Mouse (Mus musculus): ENCODE data around the gene Gpr85.
A peak's percentile ranks its signal among the peaks of the same experiment; 100 is the strongest.
"Not testable (repeated sequence)": the region's sequence is repeated elsewhere in the genome, so short reads cannot be mapped to it uniquely, and the experiment has no call there.

The Gpr85 gene

DNA sequence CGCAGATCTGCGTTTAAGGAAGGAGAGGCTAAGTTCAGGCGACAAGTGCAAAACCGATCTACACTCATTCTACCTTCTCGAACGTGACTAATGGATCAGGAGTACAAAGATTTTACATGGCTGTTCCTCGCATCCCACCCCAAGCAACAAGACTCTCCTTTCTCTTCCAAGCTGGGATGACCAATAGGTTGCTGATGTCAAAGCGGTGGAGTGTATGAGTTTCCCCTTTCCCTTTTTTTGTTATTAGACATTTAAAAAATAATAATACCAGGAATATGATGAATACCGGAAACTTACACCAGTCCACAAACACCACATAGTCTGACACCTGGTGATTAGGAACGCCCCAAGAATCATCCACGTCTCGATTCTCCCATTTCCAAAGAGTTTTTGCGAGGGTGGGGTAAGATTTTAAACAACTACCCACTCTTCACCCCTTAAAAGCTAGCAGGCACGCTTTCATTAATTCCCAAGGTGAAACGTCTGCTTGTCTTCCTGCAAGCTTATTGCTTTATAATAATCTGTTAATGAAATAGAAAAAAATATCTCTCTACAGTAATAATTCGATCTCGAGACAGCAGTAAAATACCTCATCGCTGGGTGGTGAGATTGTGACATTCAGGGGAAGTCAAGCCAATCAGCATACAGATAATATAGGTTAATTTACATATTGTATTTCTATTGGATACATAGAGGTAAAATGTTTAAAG is at the start of gene Gpr85:
Gene Gpr85, minus strand, starts transcription at position 598 of the 710 bp plus-strand sequence.
- ATAC-seq (ENCODE audit: insufficient number of reproducible peaks, low FRiP score, low TSS enrichment) = 0 out of 2 replicates have a peak, but pooled peaks have one; percentile 28

DNA sequence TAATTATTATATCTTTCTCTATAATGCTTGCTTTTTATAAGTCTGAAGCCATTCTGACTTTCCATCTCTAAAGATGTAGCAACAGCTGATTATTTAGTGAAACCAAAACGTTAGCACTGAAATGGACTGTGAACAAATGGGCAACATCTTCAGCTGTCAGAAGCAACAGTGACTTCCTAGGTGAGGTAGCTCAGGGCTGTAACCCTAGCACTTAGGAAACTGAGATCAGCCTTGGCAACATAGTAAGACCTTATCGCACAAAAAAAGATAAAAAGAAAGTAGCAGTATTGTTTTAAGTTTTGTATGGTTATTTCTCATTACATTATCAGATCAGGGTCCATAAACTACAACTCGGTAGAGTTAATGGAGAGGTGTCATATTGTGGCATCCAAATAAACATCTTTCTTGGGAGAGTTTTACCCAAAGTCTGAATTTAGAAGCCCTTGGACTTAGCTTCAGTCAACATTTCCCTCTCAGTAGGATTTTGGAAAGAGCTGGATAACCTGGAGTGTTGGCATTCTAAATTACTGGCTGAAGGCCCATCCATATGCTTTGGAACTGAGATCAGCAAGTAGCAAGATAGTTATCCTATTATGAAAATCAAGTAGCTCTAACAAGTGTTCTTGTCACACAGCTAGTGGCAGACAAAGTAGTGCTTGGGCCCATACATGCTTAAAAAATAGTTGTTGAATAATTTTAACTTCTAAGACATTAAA is 45.3 kb upstream of the Gpr85 start:
- ATAC-seq (ENCODE audit: insufficient number of reproducible peaks, low FRiP score, low TSS enrichment) = peak; percentile 97

DNA sequence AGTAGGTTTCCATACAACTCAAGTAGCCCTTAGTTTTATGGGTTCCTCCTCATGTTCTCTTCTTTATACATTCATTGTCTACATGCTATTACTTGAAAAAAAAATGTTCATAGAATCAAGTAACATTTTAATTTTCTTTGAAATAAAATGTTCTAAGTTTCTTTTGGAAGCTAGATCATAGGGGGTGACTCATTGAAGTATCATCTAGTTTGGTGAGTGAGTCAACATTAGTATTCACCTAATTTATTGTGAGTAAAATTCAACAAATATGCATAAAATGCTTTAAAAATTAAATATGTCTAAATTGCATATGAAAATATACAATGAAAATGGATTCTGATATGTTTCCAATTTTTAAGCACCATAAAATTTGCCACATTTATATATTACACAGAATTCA is 43.2 kb upstream of the Gpr85 start:
- ATAC-seq (ENCODE audit: insufficient number of reproducible peaks, low FRiP score, low TSS enrichment) = no peak

DNA sequence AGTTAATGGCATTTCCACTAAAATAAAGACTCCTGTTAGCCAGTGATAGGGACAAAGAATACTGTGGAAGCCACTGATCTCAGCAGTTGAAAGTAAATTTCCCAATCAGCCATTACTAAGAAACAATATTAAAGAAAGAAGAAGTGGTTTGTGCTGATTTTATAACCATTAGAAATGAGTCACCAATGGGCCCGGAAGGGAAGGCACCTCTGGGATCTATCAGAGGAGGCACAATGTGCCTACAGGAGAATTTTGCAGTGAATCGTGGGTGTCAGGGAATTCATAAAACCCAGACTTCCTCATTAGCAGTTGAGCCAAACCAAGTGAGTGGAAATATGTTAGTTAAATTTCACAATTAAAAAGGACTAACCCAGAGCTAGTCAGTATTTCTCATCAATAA is 34.2 kb upstream of the Gpr85 start:
- no peak for ATAC-seq (ENCODE audit: insufficient number of reproducible peaks, low FRiP score, low TSS enrichment)

DNA sequence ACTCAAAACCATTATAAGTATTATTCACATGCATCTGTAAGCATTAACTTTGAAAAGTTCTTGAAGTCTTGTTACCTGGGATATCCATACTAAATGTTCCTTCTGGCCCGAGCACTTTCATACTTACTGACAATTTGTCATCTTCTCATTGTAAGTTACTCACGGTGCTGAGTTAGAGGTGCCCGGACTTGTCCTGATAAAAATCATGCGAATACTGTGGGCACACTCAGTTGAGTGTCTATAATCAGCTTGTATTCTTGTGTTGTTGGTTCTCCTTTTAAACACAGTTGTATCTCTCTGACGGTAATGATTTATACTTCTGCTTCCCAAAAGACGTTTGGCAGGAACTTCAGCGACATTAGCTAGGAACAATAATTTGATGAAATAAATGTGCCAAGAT is 32.3 kb upstream of the Gpr85 start:
- no peak for ATAC-seq (ENCODE audit: insufficient number of reproducible peaks, low FRiP score, low TSS enrichment)

DNA sequence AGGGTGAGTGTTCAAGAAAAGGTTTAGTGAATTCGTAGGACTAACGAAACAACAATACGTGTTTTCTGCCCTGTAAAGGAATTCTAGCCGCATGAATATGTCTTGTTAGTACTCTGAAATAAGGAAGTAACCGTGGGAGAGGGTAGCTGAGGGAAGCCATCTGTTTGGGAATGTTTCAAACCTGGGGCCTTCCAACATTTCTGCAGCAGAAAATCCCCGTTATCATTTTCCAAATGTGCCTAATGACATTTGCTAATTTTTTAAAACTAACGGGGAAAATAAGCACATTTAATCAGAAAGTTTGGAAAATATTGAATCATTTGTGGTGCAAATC is 31.9 kb upstream of the Gpr85 start:
- peak; percentile 67 for ATAC-seq (ENCODE audit: insufficient number of reproducible peaks, low FRiP score, low TSS enrichment)

DNA sequence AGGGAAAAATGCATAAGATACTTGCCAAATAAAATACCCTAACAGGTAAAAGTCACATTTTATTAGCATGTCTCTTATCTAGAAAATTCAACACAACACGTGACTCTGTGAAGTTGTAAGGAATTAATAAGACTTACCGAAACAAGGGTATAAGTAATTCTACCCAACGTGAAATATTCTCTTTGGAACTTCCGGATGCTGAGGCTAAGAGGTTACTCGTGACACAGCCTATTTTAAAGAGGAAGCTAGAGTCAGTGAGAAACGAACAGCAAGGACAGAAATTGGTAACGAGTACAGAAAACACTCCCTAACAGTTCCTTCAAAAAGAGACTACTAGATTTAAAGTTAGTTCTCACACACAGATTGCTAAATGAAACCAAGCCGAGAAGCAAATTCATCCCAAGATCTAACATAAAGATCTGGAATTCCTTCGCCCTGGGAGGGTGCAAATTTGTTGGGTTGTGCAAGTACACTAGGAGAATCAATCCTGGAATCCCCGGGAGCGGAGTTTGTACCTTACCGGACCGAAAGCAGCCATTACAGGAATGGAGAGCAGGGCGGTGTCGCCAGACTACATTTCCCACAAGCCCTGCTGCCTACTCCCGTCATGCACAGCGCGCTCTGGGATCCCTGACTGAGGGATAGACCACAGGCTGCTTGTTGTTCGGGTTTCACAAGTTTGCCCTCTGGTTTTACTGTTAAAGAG is 31.3 kb upstream of the Gpr85 start, which contains the start of gene 2610001J05Rik:
Gene 2610001J05Rik, minus strand, starts transcription at position 600 of the 706 bp plus-strand sequence.
- peak; percentile 100 for ATAC-seq (ENCODE audit: insufficient number of reproducible peaks, low FRiP score, low TSS enrichment)

DNA sequence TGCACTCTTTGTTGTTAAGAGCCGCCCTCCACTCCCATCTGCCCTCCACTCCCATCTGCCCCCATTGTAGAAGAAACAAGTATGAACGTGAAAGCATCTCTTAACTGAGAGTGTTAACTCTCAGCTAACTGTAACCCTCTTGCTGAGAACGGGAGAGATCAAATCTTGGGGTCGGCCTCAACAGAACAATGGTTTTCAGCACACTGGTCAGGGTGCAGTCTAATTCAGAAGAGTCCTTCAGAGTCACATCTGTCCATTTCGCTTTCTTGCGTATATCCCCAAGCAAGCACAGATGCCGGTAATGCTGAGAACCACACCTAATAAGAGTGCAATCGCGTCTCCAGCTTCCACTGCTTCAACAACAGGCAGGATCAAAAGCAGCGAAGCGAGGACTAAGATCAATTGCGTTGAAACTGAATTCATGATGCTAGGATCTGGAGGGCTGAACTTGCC is 30.6 kb upstream of the Gpr85 start:
- no peak for ATAC-seq (ENCODE audit: insufficient number of reproducible peaks, low FRiP score, low TSS enrichment)

DNA sequence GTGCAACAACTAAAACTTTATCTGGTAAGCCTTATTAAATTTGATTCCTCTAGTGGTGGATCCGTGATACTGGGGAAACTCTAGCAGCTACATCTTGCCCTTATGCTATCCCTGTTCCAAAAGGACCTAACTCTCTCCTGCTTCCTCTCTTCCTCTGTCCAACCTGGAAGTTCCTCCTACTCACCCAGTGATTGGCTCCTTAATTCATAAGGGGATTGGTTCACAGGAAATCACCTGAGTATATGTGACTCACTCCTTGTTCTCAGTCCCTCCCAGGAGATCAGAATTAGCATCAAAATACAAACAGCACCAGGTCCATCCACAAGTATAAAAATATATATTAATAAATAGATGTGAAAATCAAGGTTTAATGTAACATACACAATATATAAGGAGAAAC is 20.9 kb upstream of the Gpr85 start:
- ATAC-seq (ENCODE audit: insufficient number of reproducible peaks, low FRiP score, low TSS enrichment) = no peak

DNA sequence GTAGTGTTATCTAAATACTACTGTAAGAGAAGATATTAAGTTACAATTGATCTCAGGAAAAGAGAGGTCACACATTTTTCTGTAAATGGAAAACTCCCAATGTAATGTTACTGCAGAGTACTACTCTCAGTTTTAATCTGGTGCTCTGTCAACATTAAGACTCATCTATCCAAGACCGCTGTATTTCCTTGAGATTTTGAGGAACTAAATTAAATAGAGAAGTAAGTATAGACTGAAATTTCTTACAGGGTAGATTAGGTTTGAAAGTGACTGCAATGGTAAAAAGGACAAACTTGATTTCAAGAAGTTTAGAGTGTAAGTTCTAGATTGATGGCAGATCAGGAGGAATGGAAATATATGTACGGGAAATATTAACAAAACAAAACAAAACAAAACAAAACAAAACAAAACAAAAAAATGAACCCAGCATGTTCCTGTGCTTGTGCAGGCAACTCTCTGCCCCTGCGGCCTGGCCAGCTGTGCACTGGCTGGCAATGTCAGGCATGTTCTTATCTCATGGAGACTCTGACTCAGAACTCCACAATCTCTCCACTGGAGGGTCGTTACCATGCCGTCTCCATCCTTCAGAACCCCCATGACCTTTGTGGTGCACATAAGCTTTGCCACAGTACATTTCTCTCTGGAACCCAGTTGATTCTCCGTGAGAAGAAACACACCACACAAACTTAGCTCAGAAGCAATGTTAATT is 20.3 kb upstream of the Gpr85 start:
- no peak for ATAC-seq (ENCODE audit: insufficient number of reproducible peaks, low FRiP score, low TSS enrichment)

DNA sequence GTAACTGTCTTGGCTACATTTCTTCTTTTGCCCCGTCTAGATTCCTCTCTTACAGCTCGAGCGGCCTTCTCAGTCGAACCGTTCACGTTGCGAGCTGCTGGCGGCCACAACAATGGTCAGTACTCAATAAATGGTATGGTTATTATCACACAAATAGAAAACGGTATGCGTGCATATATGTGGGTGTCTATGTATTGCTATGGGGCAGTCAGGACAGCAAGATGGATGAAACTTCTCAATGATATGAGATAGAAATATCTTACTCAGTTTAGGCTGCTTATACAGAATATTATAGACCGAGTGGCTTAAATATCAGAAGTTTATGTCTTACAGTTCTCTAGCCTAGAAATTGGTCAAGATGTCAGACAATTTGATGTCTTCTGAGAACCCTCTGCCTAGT is 14.5 kb upstream of the Gpr85 start:
- ATAC-seq (ENCODE audit: insufficient number of reproducible peaks, low FRiP score, low TSS enrichment) = no peak

DNA sequence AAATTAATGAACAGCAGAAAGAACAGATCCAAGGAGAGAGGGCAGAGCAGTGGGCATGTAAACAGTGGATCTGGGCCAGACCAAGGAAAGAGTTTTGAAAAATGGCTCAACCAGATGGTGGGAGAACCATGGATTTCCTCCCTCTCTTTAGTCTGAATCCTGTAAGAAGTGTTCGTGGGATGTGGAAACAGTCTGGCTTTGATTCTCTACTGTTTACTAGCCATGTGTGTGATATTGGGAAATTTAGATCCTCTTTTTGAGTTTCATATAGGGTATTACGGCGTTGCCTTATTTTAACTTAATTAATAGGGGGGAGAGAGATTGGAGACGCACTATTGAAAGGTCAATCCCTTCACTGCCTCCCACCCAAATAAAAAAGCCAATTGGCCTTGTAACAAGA is 13.5 kb upstream of the Gpr85 start:
- ATAC-seq (ENCODE audit: insufficient number of reproducible peaks, low FRiP score, low TSS enrichment) = no peak

DNA sequence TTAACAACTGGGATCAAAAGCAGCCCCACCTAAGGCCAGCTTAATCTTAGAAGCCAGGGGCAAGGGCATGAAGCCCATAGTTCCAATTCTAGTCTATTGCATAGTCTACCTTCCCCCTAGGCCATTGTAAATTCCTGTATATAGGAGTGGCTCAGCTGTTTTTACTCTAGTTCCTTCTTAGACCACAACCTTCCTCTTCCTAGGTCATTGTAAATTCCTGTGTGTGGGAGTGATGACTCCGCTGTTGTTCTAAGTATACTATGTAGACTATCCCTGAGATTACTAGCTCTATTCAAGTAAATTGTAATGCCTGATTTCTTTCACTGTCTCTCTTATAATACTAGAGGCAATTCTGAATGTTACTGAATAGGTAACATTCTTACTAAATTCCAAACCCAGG is 6.3 kb upstream of the Gpr85 start:
- ATAC-seq (ENCODE audit: insufficient number of reproducible peaks, low FRiP score, low TSS enrichment) = not testable (repeated sequence)

DNA sequence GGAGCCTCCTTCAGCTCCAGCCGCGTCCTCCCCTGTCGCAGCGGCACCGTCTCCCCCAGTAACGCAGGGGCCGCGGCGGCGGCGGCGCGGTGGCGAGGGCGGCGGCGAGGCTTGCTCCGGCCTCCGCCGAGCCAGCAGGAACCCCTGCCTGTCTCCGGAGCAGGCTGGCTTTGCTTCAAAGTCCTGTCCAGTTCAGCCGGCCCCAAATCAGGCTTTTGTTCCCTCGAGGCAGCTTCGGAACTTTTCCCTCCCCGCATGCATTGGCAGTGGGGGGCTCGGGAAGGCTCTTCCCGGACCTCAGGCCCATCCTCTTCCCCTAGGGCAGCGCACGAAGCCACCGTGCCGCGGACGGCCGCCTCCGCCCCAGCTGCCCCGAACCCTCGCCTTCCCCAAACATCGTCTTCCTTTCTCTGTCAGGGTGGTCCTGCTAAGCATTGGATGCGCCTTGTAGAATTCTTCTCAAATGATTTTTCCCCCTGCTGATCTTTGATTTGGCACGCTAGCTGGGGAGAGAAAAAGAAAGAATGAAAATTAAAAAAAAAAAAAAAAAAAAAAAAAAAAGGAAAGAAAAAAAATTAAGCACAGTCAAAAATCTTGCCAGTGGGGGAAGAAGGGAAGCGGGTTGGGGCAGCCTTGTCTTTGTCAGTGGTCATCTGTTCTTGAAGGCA is 931 bp downstream of the Gpr85 start:
- peak; percentile 74 for ATAC-seq (ENCODE audit: insufficient number of reproducible peaks, low FRiP score, low TSS enrichment)

DNA sequence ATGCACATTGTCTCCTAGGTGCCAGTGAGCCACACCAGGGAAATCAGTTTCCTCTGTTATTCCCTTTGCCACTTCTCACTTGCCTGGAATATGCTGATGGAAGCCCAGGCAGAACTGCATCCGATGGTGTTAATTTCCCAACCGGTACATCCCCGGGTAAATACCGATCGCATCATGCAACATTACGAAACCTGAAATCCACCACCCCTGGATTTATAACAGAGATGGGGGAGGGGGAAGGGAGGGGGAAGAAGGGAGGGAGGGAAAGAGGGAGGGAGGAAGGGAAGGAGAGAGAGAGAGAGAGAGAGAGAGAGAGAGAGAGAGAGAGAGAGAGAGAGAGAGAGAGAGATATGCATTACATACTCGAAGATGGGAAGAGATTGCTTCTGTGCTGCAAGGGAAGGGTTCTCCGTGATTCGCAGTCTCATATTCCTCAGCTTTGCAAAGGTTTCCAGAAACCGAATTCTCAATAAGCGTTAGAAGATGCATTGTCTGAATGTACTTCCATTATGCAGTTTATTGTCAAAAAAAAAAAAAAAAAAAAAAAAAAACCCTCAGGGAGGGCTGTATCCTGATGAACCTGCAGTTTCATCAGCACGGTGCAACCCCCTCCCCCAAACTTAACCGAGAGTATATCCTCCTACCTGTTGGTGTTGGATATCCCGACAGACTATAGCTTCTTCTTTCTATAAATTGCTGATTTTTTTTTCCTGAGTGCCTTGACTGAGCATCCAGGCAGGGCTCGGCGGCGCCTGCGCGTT is 1.6 kb downstream of the Gpr85 start:
- ATAC-seq (ENCODE audit: insufficient number of reproducible peaks, low FRiP score, low TSS enrichment) = no peak

DNA sequence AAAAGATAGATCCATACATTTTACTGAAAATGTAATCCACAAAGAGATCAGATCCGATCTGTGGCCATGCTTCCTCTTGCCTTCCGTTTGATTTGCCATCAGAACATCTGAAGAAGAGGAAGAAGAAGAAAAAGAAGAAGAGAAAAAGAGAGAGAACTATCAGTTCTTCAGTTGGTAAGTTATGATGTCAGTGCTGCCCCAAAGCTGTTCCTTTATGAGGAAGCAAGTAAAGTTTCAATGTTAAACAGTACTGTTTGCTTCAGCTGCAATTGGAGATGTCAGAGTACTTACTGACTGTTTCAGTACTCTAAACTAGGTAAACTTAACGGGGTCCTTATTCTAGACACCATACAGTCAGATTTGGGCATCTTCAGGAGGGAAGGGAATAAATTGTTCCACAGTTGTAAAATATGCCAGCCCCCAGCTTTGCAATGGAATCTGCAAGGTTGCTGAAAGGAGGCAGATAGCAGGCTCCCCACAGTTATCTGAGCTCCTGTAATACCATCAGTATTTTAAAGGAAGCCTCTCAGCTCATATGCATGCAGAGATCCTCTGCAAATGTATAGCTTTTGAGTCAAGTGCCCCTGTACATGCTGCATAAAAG is 2.7 kb downstream of the Gpr85 start:
- no peak for ATAC-seq (ENCODE audit: insufficient number of reproducible peaks, low FRiP score, low TSS enrichment)

DNA sequence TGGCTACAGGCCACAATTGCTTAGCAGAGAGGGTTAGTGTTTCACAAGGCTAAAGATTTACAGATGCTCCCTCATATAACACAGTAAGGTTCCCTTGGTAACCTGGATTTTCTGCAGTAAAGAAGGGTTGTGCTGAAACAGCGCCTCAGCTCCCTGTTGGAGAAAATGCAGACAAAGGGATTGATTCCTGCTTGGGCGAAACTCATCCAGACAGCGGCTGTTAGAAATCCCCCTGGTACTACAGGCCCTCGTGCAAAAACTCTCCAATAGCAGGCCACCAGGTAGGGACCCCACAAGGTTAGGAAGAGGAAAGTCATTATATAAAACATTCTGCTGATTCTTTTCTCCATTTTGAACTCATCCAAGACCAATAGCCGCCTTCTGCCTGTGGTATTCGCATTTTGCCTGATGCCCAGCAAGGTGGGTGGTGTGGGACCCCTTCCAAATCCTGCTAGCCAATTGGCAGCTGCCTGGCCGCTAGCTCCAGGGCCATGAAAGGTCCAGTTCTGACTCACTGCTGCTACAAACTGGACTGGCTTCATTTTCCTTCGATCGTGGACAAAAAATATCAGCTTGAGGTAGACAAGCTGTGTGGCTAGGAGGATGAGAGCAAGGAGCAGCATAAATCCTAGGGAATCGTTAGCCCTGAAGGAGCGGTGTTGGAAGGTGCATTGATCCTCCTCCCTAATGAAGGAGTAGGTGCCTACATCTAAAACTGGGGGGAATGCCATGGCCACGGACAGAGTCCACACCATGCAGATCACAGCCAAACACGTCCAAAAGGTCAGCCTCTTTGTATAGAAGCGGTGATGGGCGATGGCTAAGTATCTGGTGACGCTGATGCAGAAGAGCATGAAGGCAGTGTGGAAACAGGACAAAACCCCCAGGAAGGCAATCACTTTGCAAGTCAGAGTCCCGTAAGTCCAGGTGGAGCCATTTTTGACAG is 3.7 kb downstream of the Gpr85 start:
- peak; percentile 59 for ATAC-seq (ENCODE audit: insufficient number of reproducible peaks, low FRiP score, low TSS enrichment)

DNA sequence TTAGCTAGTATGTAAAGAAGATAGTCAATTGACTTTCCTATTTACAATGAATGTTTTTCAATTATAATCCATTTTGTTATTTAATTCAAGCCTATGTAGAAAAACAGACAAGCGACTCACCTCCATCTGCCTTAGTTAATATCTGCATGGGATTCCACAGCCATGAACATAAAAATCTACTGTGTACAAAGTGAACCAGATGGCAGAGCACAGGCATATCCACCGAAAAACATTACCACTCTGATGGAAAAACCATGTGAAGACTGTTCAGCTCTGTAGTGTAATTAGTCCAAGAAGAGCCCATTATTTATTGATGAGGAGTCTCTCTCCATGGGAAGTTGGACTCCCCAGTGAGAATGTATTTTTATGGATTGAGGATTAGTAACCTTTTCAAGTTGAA is 7.0 kb downstream of the Gpr85 start:
- ATAC-seq (ENCODE audit: insufficient number of reproducible peaks, low FRiP score, low TSS enrichment) = no peak

Measured in cerebellum, adult (tissue).